Mouse (Mus musculus) megakaryocyte, embryonic 14.5 days (primary cell): ENCODE data around the gene Fmnl1.

Experiments
- FLI1 ChIP-seq: IDR thresholded peaks from 2 replicates; pipeline ENCODE4 v1.6.1; 2012; ENCODE audit warnings: low read length, inconsistent platforms, mixed read lengths
- GATA1 ChIP-seq: IDR thresholded peaks from 3 replicates; pipeline ENCODE4 v1.6.1; 2012; ENCODE audit warnings: mixed read lengths, low read length, inconsistent platforms, borderline replicate concordance

GRCm38 (mm10) chr11:103223444-103223843 is 52.5 kb downstream of the Fmnl1 start:
- TF ChIP-seq GATA1: no peak
- no peak for TF ChIP-seq FLI1
